Mouse (Mus musculus) bone marrow, adult 2 months (tissue): ENCODE measurements around the gene Nav1.

ENCODE experiments used
- CTCF ChIP-seq: fragments of 200-500 bp; IDR thresholded peaks from 2 replicates; pipeline ENCODE4 v1.5.1; 2011; ENCODE audit warnings: low read length, control low read depth; ENCODE audit not compliant: control insufficient read depth, insufficient read depth
- POLR2A ChIP-seq: fragments of 200-500 bp; IDR thresholded peaks from 2 replicates; pipeline ENCODE4 v1.6.1; 2011; ENCODE audit warnings: low read depth, mild to moderate bottlenecking, control low read depth, low read length, borderline replicate concordance; ENCODE audit not compliant: control insufficient read depth

GRCm38 (mm10) chr1:135451419-135451818, 155.7 kb downstream of the Nav1 start:
- TF ChIP-seq CTCF (no peak), POLR2A (no peak)
